Mouse (Mus musculus) midbrain, postnatal 0 days (tissue): ENCODE measurements around the gene Ublcp1. TPM values are rescaled to one million over a fixed set of nuclear protein-coding genes. Genes with fewer than 3 reads are reported as not detected.

ENCODE experiments used
- ATAC-seq: fragments of 200-750 bp; cut with Nextera tagmentation; 2 replicates; pipeline ENCODE4 v1.8.0; 2017; ENCODE audit warnings: moderate number of reproducible peaks, mild to moderate bottlenecking, moderate TSS enrichment, moderate library complexity; ENCODE audit not compliant: low FRiP score
- DNase-seq: peaks from one replicate; pipeline ENCODE4 v3.0.0-alpha.2; 2015; ENCODE audit warnings: low spot score
- H3K27ac ChIP-seq: fragments of 300-500 bp; sonication (generic); 2 replicates; pipeline ENCODE4 v1.5.1; 2014; ENCODE audit warnings: low read depth, mild to moderate bottlenecking, low read length, mixed read lengths
- H3K27me3 ChIP-seq: fragments of 300-500 bp; sonication (generic); 2 replicates; pipeline ENCODE4 v1.6.1; 2014; ENCODE audit warnings: low read length, control low read depth, mixed read lengths; ENCODE audit not compliant: insufficient read depth
- H3K36me3 ChIP-seq: fragments of 300-500 bp; sonication (generic); 2 replicates; pipeline ENCODE4 v1.6.1; 2014; ENCODE audit warnings: low read length, control low read depth, mixed read lengths; ENCODE audit not compliant: insufficient read depth
- H3K4me1 ChIP-seq: fragments of 300-500 bp; sonication (generic); 2 replicates; pipeline ENCODE4 v1.6.1; 2014; ENCODE audit warnings: mild to moderate bottlenecking, control low read depth, antibody characterized with exemption, low read length, mixed read lengths; ENCODE audit not compliant: insufficient read depth
- H3K4me2 ChIP-seq: fragments of 300-500 bp; sonication (generic); 2 replicates; pipeline ENCODE4 v1.6.1; 2014; ENCODE audit warnings: low read depth, mild to moderate bottlenecking, low read length, mixed read lengths; ENCODE audit not compliant: poor library complexity, severe bottlenecking
- H3K4me3 ChIP-seq: fragments of 300-500 bp; sonication (generic); 2 replicates; pipeline ENCODE4 v1.5.1; 2014; ENCODE audit warnings: low read depth, mild to moderate bottlenecking, low read length, moderate library complexity
- H3K9ac ChIP-seq: fragments of 300-500 bp; sonication (generic); replicated peaks from 2 replicates; pipeline ENCODE4 v1.6.1; 2014; ENCODE audit warnings: mild to moderate bottlenecking, low read length, moderate library complexity, mixed read lengths; ENCODE audit not compliant: poor library complexity, severe bottlenecking
- H3K9me3 ChIP-seq: fragments of 300-500 bp; sonication (generic); 2 replicates; pipeline ENCODE4 v1.6.1; 2016; ENCODE audit warnings: low read length, control low read depth
- CTCF ChIP-seq: IDR thresholded peaks from 2 replicates; pipeline ENCODE4 v1.5.1; 2016; ENCODE audit warnings: antibody characterized with exemption, mild to moderate bottlenecking
- WGBS: fragments of 180-500 bp; shearing (Covaris S2); extraction: QIAGEN DNeasy Blood & Tissue Kit; methylation state at CpG from one replicate; pipeline ENCODE4 v1.1.7; 2014; 5-methylcytosine and 5-hydroxymethylcytosine counted together
- microRNA-seq: library from miRNA; unstranded; fragments of <30 nt; microRNA quantifications from one replicate; pipeline ENCODE4, GENCODE M21; 2016; ENCODE audit warnings: borderline number of aligned reads
- polyA plus RNA-seq: library from polyadenylated mRNA; unstranded; fragments of >200 nt; fragmentation: Nextera tagmentation; extraction: Ambion mirVana; gene quantifications from 2 replicates; pipeline ENCODE4 v1.2.1, GENCODE M21; 2015
- total RNA-seq: library from RNA; depleted of rRNA; stranded (reverse); fragments of >200 nt; gene quantifications from 2 replicates; pipeline ENCODE4 v1.2.3, GENCODE M21; 2014; rRNA removed

The Ublcp1 gene
- total and polyA plus RNA-seq, 2 experiments from 2014 or later, result 29.2 to 48.8 TPM

DNA sequence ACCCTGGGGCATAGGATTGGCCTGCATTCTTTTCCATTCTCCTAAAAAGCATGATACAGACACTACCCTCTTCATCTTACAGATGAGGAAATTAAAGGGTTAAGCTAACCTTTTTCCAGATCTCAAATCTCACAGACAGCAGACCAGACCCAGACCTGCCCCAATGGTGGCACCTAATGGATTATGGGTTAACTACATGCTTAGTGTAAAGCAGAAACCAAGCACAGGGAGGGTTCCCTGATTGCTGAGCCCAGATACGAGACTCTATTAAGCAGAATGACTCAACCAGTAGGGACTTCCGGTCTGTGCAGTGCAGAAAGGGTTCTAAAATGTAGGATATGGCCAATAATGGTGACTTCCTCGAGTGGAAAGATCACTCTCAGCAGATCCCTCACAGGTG, 59.9 kb downstream of the Ublcp1 start:
- 67% methylated on average over 3 of the region's 3 CpGs for WGBS
- no peak for ATAC-seq

DNA sequence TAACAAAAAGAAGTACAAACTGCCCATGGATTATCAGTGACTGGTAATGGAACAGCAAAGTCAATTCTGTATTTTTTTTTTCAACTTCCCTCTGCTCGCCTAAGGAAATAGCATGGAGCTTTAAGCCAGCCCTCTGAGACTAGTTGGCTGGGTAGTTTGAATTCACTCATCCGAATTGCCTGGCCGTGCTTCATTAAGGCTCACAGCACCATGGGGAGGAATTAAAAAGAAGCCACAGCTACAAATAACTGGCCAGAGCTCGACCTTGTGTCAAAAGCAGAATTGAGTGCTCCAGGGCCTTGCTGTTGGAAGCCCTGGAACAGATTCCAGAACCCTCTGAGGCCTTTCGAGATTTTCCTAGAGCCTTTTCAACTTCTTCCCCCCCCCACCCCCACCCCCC, 61.7 kb downstream of the Ublcp1 start:
- H3K27ac ChIP-seq, result no peak overlapping the region
- peaks cover 6% of the 10 kb centered on the region; the same call in 1 of the 2 replicates for H3K4me1 ChIP-seq
- no peak overlapping the region for H3K4me2 ChIP-seq
- WGBS, result 17% methylated on average over 5 of the region's 5 CpGs
- DNase-seq (peak; percentile 32), ATAC-seq (no peak)
- no peak overlapping the region for H3K4me3 ChIP-seq
- no peaks in the 10 kb centered on the region for H3K36me3 ChIP-seq
- no peaks in the 10 kb centered on the region for H3K27me3 ChIP-seq
- no peak for TF ChIP-seq CTCF
- no peak overlapping the region for H3K9ac ChIP-seq
- H3K9me3 ChIP-seq, result no peaks in the 10 kb centered on the region

More for the DNA sequence above, 59.9 kb downstream of the Ublcp1 start:
- DNase-seq, result no peak
- no peaks in the 10 kb centered on the region for H3K9me3 ChIP-seq
- no peak overlapping the region for H3K4me3 ChIP-seq
- no peaks in the 10 kb centered on the region for H3K36me3 ChIP-seq
- no peak overlapping the region for H3K27ac ChIP-seq
- H3K4me2 ChIP-seq, result no peak overlapping the region
- peaks cover 6% of the 10 kb centered on the region; the same call in 1 of the 2 replicates for H3K4me1 ChIP-seq
- H3K27me3 ChIP-seq, result no peaks in the 10 kb centered on the region
- H3K9ac ChIP-seq, result no peak overlapping the region
- TF ChIP-seq CTCF, result no peak; the same call in 1 of the 2 replicates

- WGBS, result 52% methylated on average over 5 of the region's 5 CpGs
- no peaks in the 10 kb centered on the region for H3K36me3 ChIP-seq
Measured at GRCm38 (mm10) chr11:44406457-44406856, 63.8 kb downstream of the Ublcp1 start.

GRCm38 (mm10) chr11:44405961-44406360, 64.3 kb downstream of the Ublcp1 start:
- ATAC-seq, result no peak
- H3K4me1 ChIP-seq, result peaks cover 6% of the 10 kb centered on the region; the same call in 1 of the 2 replicates
- no peaks in the 10 kb centered on the region for H3K27me3 ChIP-seq
- H3K4me2 ChIP-seq, result no peak overlapping the region
- no peaks in the 10 kb centered on the region for H3K9me3 ChIP-seq
- no peak overlapping the region; the same call in 1 of the 2 replicates for H3K27ac ChIP-seq
- no peak for DNase-seq
- H3K4me3 ChIP-seq, result no peak overlapping the region
- no peaks in the 10 kb centered on the region for H3K36me3 ChIP-seq
- no peak overlapping the region for H3K9ac ChIP-seq
- no peak for TF ChIP-seq CTCF
- WGBS, result 3% methylated on average over 1 of the region's 1 CpGs

More at GRCm38 (mm10) chr11:44406457-44406856, 63.8 kb downstream of the Ublcp1 start:
- Histone ChIP-seq H3K9ac (no peak overlapping the region), H3K4me2 (no peak overlapping the region), H3K9me3 (no peaks in the 10 kb centered on the region), H3K27me3 (no peaks in the 10 kb centered on the region), H3K4me1 (peaks cover 6% of the 10 kb centered on the region; the same call in 1 of the 2 replicates), H3K4me3 (no peak overlapping the region), H3K27ac (no peak overlapping the region)
- no peak for ATAC-seq
- no peak for TF ChIP-seq CTCF
- DNase-seq, result no peak

DNA sequence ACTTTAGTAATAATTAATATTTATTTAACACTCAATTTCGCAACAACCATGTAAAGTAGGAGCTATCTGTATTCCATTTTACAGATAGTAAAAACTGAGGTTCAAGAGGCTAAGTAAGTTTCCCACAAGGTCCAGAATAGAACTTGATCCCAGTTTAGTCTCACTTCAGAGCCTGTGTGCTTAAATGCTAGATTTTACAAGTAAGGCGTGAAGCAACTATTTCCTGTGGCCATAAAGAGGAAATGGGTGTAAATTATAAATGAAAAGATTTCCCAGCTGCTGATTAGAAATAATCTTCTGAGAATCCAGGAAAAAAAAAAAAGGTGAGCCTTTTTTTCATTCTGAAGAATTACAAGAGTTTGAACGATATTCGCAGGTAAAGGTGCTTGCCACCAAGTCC, 65.2 kb downstream of the Ublcp1 start:
- Histone ChIP-seq H3K9me3 (no peaks in the 10 kb centered on the region), H3K4me3 (no peak overlapping the region), H3K4me2 (no peak overlapping the region), H3K27ac (no peak overlapping the region), H3K4me1 (peaks cover 6% of the 10 kb centered on the region; the same call in 1 of the 2 replicates), H3K27me3 (no peaks in the 10 kb centered on the region), H3K36me3 (no peaks in the 10 kb centered on the region), H3K9ac (no peak overlapping the region)
- TF ChIP-seq CTCF, result no peak
- WGBS, result 84% methylated on average over 4 of the region's 4 CpGs
- no peak for DNase-seq
- ATAC-seq, result no peak

Small RNAs within 50 kb of the gene (microRNA-seq; reads per million reads assigned to microRNA genes)
- gene Gm22121, result not detected

Other genes starting within 250 kb of the Ublcp1 start
- 0.57 TPM in 1 of 2 replicates, not detected in the other for gene Il12b, start 70.4 kb downstream of the Ublcp1 start, total RNA-seq
- gene Il12b, start 70.4 kb downstream of the Ublcp1 start, polyA plus RNA-seq, result not detected in 2 replicates
- 115 and 119 TPM in 2 replicates for gene Rnf145, start 48.5 kb upstream of the Ublcp1 start, total RNA-seq
- 101 and 104 TPM in 2 replicates for gene Rnf145, start 48.5 kb upstream of the Ublcp1 start, polyA plus RNA-seq
- gene Ebf1, start 146.8 kb upstream of the Ublcp1 start, total RNA-seq, result 27.1 and 27.2 TPM in 2 replicates
- gene Ebf1, start 146.8 kb upstream of the Ublcp1 start, polyA plus RNA-seq, result 30.0 and 30.5 TPM in 2 replicates